Mouse (Mus musculus) CD4-positive naive resting alpha-beta T cell, adult 76 days (primary cell): ENCODE measurements around the gene St6gal2. TPM values are rescaled to one million over a fixed set of nuclear protein-coding genes. Genes with fewer than 3 reads are reported as not detected.

Experiments used
- total RNA-seq: library from RNA; stranded (reverse); gene quantifications from one replicate; pipeline ENCODE4 v1.2.4, GENCODE M21; 2023

St6gal2 gene
- not detected for total RNA-seq

GRCm38 (mm10) chr17:55445250-55446184, at the start of gene St6gal2:
St6gal2 (plus strand) TSS chr17:55445382.

Other genes starting within 250 kb of the St6gal2 start
- gene Vmn2r118, start 179.8 kb downstream of the St6gal2 start, total RNA-seq = not detected